8 mouse cellular contexts compared by ENCODE assay signal in the genomic region with DNA sequence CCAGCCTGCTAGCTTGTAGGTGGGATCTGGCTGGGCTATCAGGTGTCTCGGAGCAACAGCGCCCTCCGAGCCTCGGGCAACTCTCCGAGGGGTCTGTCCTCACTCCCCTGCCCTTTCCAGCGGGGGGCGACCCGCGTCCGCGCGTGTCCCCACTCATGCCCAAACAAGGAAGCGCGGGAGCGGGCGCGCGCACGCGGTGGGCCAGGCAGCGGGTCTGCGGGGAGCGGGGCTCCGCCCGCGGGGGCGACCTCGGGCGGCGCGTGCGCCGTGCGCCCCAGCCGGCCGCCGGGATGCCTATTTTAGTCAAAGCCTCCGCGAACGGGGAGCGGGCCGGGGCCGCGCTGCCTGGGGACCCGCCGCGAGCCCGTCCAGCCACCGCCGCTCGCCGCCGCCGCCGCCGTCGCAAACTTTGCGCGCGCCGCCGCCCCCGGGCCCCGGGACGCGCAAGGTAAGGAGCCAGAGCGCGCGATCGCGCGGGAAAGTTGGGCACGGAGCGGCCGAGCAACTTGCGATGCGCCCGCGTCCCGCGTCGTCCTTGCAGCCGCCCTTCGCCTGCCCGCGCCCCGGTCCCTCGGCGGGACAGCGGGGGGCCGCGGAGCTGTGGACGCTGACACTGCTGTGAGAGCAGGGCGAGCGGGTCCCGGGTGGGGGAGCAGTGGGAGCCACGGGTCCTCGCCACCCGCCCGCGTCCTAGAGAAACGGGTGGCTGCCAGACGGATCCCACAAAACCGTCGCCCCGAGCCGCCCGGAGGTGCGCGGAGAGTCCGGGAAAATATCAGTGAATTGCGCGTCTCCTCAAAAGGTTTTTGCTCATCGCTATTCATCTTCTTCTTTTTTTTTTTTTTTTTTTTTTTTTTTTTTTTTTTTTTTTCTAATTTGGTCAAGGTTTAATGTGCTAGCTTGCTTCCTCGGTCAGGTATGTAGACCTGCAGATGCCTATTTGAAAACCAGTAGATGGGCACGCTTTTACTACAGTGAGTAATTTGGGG. TPM values are rescaled to one million over a fixed set of nuclear protein-coding genes. Genes with fewer than 3 reads are reported as not detected.
A peak's percentile ranks its signal among the peaks of the same experiment; 100 is the strongest.
DNase-seq lines count a peak whose midpoint lies in the region; ATAC-seq lines count a peak whose summit lies in the region.

Gene Bves, plus strand, starts transcription at position 339 of the 989 bp plus-strand sequence.

- peak within 1 kb of the TSS; percentile 34 for H3K9ac ChIP-seq in embryonic facial prominence, embryonic 15.5 days
- peak within 1 kb of the TSS; percentile 99 for H3K9ac ChIP-seq in heart, embryonic 13.5 days
- peak within 1 kb of the TSS; percentile 47 for H3K9ac ChIP-seq in midbrain, embryonic 14.5 days (replicated peaks; ENCODE audit: low read length)
- H3K9ac ChIP-seq in stomach, embryonic 15.5 days, result peak within 1 kb of the TSS; percentile 32; the same call in 1 of the 2 replicates

- peaks cover 54% of the 10 kb centered on the region for H3K27me3 ChIP-seq in megakaryocyte, embryonic 14.5 days (replicated peaks)
- peaks cover 26% of the 10 kb centered on the region for H3K27me3 ChIP-seq in embryonic facial prominence, embryonic 15.5 days
- peaks cover 7% of the 10 kb centered on the region; the same call in 1 of the 2 replicates for H3K27me3 ChIP-seq in heart, embryonic 13.5 days (replicated peaks)
- peaks cover 25% of the 10 kb centered on the region; the same call in 1 of the 2 replicates for H3K27me3 ChIP-seq in midbrain, embryonic 14.5 days (ENCODE audit: control insufficient read depth, insufficient read depth, low read length)
- peaks cover 15% of the 10 kb centered on the region for H3K27me3 ChIP-seq in stomach, embryonic 15.5 days (replicated peaks)

- ATAC-seq in megakaryocyte, adult 5-6 weeks (ENCODE audit: poor library complexity, severe bottlenecking), result no peak
- ATAC-seq in embryonic facial prominence, embryonic 15.5 days (ENCODE audit: insufficient number of reproducible peaks, low FRiP score, low TSS enrichment, low read depth), result peak; percentile 47
- peak; percentile 77 for ATAC-seq in heart, embryonic 13.5 days (ENCODE audit: extremely low read depth, insufficient number of reproducible peaks, low FRiP score, low TSS enrichment)
- peak; percentile 77 for ATAC-seq in midbrain, embryonic 14.5 days (ENCODE audit: low FRiP score, low TSS enrichment)
- ATAC-seq in stomach, embryonic 15.5 days (ENCODE audit: insufficient read depth, low FRiP score, low read depth), result peak; percentile 77

- H3K36me3 ChIP-seq in megakaryocyte, embryonic 14.5 days (replicated peaks; ENCODE audit: low read length), result no peaks in the 10 kb centered on the region
- H3K36me3 ChIP-seq in embryonic facial prominence, embryonic 15.5 days, result no peaks in the 10 kb centered on the region
- peaks cover 16% of the 10 kb centered on the region for H3K36me3 ChIP-seq in heart, embryonic 13.5 days
- H3K36me3 ChIP-seq in midbrain, embryonic 14.5 days (ENCODE audit: control insufficient read depth, insufficient read depth, low read length), result no peaks in the 10 kb centered on the region
- H3K36me3 ChIP-seq in stomach, embryonic 15.5 days, result no peaks in the 10 kb centered on the region

- DNase-seq in layer of hippocampus, postnatal 14 days (ENCODE audit: low spot score in 2 of 2), result peak; percentile 28 to 47
- peak; percentile 77 for DNase-seq in midbrain, embryonic 14.5 days
- no peak for DNase-seq in spleen, adult 18-20 months

- peaks cover 5% of the 10 kb centered on the region for H3K9me3 ChIP-seq in megakaryocyte, embryonic 14.5 days
- H3K9me3 ChIP-seq in embryonic facial prominence, embryonic 15.5 days (replicated peaks), result no peaks in the 10 kb centered on the region
- no peaks in the 10 kb centered on the region for H3K9me3 ChIP-seq in heart, embryonic 13.5 days
- no peaks in the 10 kb centered on the region for H3K9me3 ChIP-seq in midbrain, embryonic 14.5 days (ENCODE audit: control insufficient read depth, low read length)
- no peaks in the 10 kb centered on the region for H3K9me3 ChIP-seq in stomach, embryonic 15.5 days

- H3K4me2 ChIP-seq in embryonic facial prominence, embryonic 15.5 days (replicated peaks), result peak within 1 kb of the TSS; percentile 91
- H3K4me2 ChIP-seq in heart, embryonic 13.5 days, result peak within 1 kb of the TSS; percentile 76
- H3K4me2 ChIP-seq in midbrain, embryonic 14.5 days (ENCODE audit: low read length), result peak within 1 kb of the TSS; percentile 89
- peak within 1 kb of the TSS; percentile 76 for H3K4me2 ChIP-seq in stomach, embryonic 15.5 days

- peaks cover 9% of the 10 kb centered on the region for H3K4me1 ChIP-seq in megakaryocyte, embryonic 14.5 days
- 0 out of 2 replicates have a peak, but pooled peaks cover 4% of the 10 kb centered on the region for H3K4me1 ChIP-seq in embryonic facial prominence, embryonic 15.5 days
- peaks cover 20% of the 10 kb centered on the region for H3K4me1 ChIP-seq in heart, embryonic 13.5 days
- H3K4me1 ChIP-seq in midbrain, embryonic 14.5 days (ENCODE audit: control insufficient read depth, insufficient read depth, low read length), result no peaks in the 10 kb centered on the region
- no peaks in the 10 kb centered on the region for H3K4me1 ChIP-seq in stomach, embryonic 15.5 days

- H3K4me3 ChIP-seq in megakaryocyte, embryonic 14.5 days (replicated peaks), result peak within 1 kb of the TSS; percentile 91
- peak within 1 kb of the TSS; percentile 59 for H3K4me3 ChIP-seq in embryonic facial prominence, embryonic 15.5 days (replicated peaks)
- H3K4me3 ChIP-seq in heart, embryonic 13.5 days, result peak within 1 kb of the TSS; percentile 82
- peak within 1 kb of the TSS; percentile 61 for H3K4me3 ChIP-seq in midbrain, embryonic 14.5 days (replicated peaks; ENCODE audit: low read depth, low read length)
- peak within 1 kb of the TSS; percentile 59 for H3K4me3 ChIP-seq in stomach, embryonic 15.5 days (replicated peaks)

- H3K27ac ChIP-seq in embryonic facial prominence, embryonic 15.5 days (replicated peaks), result no peak within 1 kb of the TSS
- peak within 1 kb of the TSS; percentile 97 for H3K27ac ChIP-seq in heart, embryonic 13.5 days (replicated peaks)
- no peak within 1 kb of the TSS for H3K27ac ChIP-seq in midbrain, embryonic 14.5 days (replicated peaks; ENCODE audit: low read depth, low read length)
- H3K27ac ChIP-seq in stomach, embryonic 15.5 days, result no peak within 1 kb of the TSS

- WGBS in embryonic facial prominence, embryonic 15.5 days, result under 1% methylated on average over 116 of the region's 116 CpGs
- 1% methylated on average over 107 of the region's 116 CpGs for WGBS in heart, embryonic 13.5 days
- WGBS in midbrain, embryonic 14.5 days, result 1% methylated on average over 116 of the region's 116 CpGs
- 1% methylated on average over 90 of the region's 116 CpGs for WGBS in stomach, embryonic 15.5 days

RNA-seq across cellular contexts. Expression of gene Bves, which starts in this region (rescaled TPM):
- not detected in 2 replicates for polyA plus RNA-seq in megakaryocyte, embryonic 14.5 days (2012; ENCODE audit: insufficient read depth, low replicate concordance)
- not detected in 2 replicates for total RNA-seq in megakaryocyte, adult 5-6 weeks (2015)
- total RNA-seq in megakaryocyte, adult 5-6 weeks (2017), result not detected in 2 replicates
- 2.5 and 3.7 TPM in 2 replicates for polyA plus RNA-seq in embryonic facial prominence, embryonic 15.5 days (2015; fragmentation: Nextera tagmentation; extraction: Ambion mirVana)
- polyA plus RNA-seq in heart, embryonic 13.5 days (2015; fragmentation: Nextera tagmentation; extraction: Ambion mirVana), result 71.7 and 84.7 TPM in 2 replicates
- total RNA-seq in layer of hippocampus, postnatal 14 days (2021), result 1 to 10 TPM; 5.3 to 6.4 TPM
- polyA plus RNA-seq in midbrain, embryonic 14.5 days (2014; fragmentation: Nextera tagmentation; extraction: Ambion mirVana), result 1.5 and 2.1 TPM in 2 replicates
- 7.1 and 7.8 TPM in 2 replicates for polyA plus RNA-seq in stomach, embryonic 15.5 days (2015; fragmentation: Nextera tagmentation; extraction: Ambion mirVana)

Comparison
In these comparisons a context has a peak if more than half of its experiments do, and no peak if none do; other contexts are left out.
1. RNA of gene Bves (total RNA-seq): 5.3 to 6.4 TPM in layer of hippocampus, postnatal 14 days; not detected in megakaryocyte, adult 5-6 weeks; every median in the first group is over 4 times any median in the second.
2. H3K9ac ChIP-seq: peak in every context shown above with its lines; median percentile 99 in heart, embryonic 13.5 days; 47 in midbrain, embryonic 14.5 days; 34 in embryonic facial prominence, embryonic 15.5 days; 32 in stomach, embryonic 15.5 days.
3. DNase-seq: peak in layer of hippocampus, postnatal 14 days (2 of 2) and midbrain, embryonic 14.5 days (single experiment); none in spleen, adult 18-20 months (0 of 2).
4. Peak in every context shown above with its lines, with median percentiles within 50 percentile points of each other: H3K4me3 ChIP-seq and H3K4me2 ChIP-seq.